Mouse (Mus musculus) lung, postnatal 14 days (tissue): Measurements from ENCODE around the gene Gadd45g.
"Not testable (repeated sequence)": the region's sequence is repeated elsewhere in the genome, so short reads cannot be mapped to it uniquely, and the experiment has no call there.

Experiments
- DNase-seq: peaks from one replicate; pipeline ENCODE4 v3.0.0; 2021

The Gadd45g gene

GRCm38 (mm10) chr13:51834024-51834423, 12.5 kb upstream of the Gadd45g start:
- DNase-seq: not testable (repeated sequence)

- DNase-seq: no peak
These were observed 12.0 kb upstream of the Gadd45g start for GRCm38 (mm10) chr13:51834520-51834919.

GRCm38 (mm10) chr13:51835208-51835607, 11.3 kb upstream of the Gadd45g start:
- not testable (repeated sequence) for DNase-seq

GRCm38 (mm10) chr13:51837402-51837801, 9.1 kb upstream of the Gadd45g start:
- no peak for DNase-seq

- peak; percentile 51 for DNase-seq
These were observed 7.0 kb upstream of the Gadd45g start for GRCm38 (mm10) chr13:51839250-51840026.

- DNase-seq: no peak
These were observed 5.8 kb upstream of the Gadd45g start for GRCm38 (mm10) chr13:51840702-51841101.

GRCm38 (mm10) chr13:51841541-51842115, 4.8 kb upstream of the Gadd45g start:
- no peak for DNase-seq

- no peak for DNase-seq
These were observed 4.3 kb upstream of the Gadd45g start for GRCm38 (mm10) chr13:51842191-51842590.

GRCm38 (mm10) chr13:51842773-51843172, 3.7 kb upstream of the Gadd45g start:
- DNase-seq: no peak

GRCm38 (mm10) chr13:51843298-51843697, 3.2 kb upstream of the Gadd45g start:
- DNase-seq: no peak

GRCm38 (mm10) chr13:51844118-51844517, 2.4 kb upstream of the Gadd45g start:
- no peak for DNase-seq

- DNase-seq: peak; percentile 82
These were observed 1.8 kb upstream of the Gadd45g start for GRCm38 (mm10) chr13:51844661-51845060.

- DNase-seq: peak; percentile 36
These were observed 1.4 kb upstream of the Gadd45g start for GRCm38 (mm10) chr13:51845072-51845471.

- peak; percentile 88 for DNase-seq
These were observed 787 bp upstream of the Gadd45g start for GRCm38 (mm10) chr13:51845591-51846191.

GRCm38 (mm10) chr13:51846868-51847793, 653 bp downstream of the Gadd45g start:
- DNase-seq: peak; percentile 78

GRCm38 (mm10) chr13:51847979-51848480, 1.6 kb downstream of the Gadd45g start:
- peak; percentile 84 for DNase-seq

- peak; percentile 36 for DNase-seq
These were observed 2.2 kb downstream of the Gadd45g start for GRCm38 (mm10) chr13:51848481-51849240.

GRCm38 (mm10) chr13:51849241-51850033, 3.0 kb downstream of the Gadd45g start:
- DNase-seq: peak; percentile 58

GRCm38 (mm10) chr13:51850565-51850964, 4.1 kb downstream of the Gadd45g start:
- no peak for DNase-seq

- DNase-seq: no peak
These were observed 6.2 kb downstream of the Gadd45g start for GRCm38 (mm10) chr13:51852560-51853190.
